Mouse (Mus musculus): ENCODE data around the gene Gsta4. TPM values are rescaled to one million over a fixed set of nuclear protein-coding genes. Genes with fewer than 3 reads are reported as not detected.
"Not testable (repeated sequence)": the region's sequence is repeated elsewhere in the genome, so short reads cannot be mapped to it uniquely, and the experiment has no call there.

Gsta4 gene
- polyA plus RNA-seq, 1 experiment: 323 TPM

DNA sequence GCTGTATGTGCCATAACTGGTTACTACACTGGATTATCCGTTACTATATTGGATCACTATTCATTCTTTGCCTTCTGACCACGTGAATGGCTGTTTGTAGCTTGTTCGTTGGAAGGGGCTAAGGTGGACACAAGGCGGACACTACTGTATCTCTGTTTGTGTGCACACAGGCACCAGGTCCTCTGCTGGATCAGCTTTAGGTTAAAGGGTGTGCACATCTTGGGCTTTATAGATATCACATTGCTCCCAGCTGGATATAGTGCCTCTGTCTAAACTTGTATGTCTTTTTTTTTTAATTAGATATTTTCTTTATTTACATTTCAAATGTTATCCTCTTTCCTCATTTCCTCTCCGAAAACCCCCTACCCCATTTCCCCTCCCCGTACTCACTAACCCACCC lies 17.1 kb upstream of the Gsta4 start:
- TF ChIP-seq CTCF (IDR thresholded peaks at IDR 0.05; ENCODE audit: low read depth, low read length) (no peak), EP300 (IDR thresholded peaks at IDR 0.05; ENCODE audit: insufficient read depth, low read depth, low read length) (no peak), POLR2A (IDR thresholded peaks at IDR 0.05; ENCODE audit: insufficient read depth, low read length) (no peak)
- Histone ChIP-seq H3K9me3 (replicated peaks; ENCODE audit: control insufficient read depth, insufficient read depth, low read length, poor library complexity, severe bottlenecking) (no peaks in the 10 kb centered on the region), H3K36me3 (ENCODE audit: control insufficient read depth, insufficient read depth, low read length, poor library complexity, severe bottlenecking) (0 out of 2 replicates have a peak, but pooled peaks cover 4% of the 10 kb centered on the region), H3K27me3 (ENCODE audit: control insufficient read depth, insufficient read depth, low read length, poor library complexity, severe bottlenecking) (no peaks in the 10 kb centered on the region), H3K4me3 (ENCODE audit: low read depth, low read length) (no peak overlapping the region), H3K27ac (ENCODE audit: insufficient read depth, low read length) (no peak overlapping the region), H3K4me1 (ENCODE audit: control insufficient read depth, insufficient read depth, low read length) (peaks cover 7% of the 10 kb centered on the region), H3K9ac (ENCODE audit: low read depth, poor library complexity, severe bottlenecking) (no peak overlapping the region)

DNA sequence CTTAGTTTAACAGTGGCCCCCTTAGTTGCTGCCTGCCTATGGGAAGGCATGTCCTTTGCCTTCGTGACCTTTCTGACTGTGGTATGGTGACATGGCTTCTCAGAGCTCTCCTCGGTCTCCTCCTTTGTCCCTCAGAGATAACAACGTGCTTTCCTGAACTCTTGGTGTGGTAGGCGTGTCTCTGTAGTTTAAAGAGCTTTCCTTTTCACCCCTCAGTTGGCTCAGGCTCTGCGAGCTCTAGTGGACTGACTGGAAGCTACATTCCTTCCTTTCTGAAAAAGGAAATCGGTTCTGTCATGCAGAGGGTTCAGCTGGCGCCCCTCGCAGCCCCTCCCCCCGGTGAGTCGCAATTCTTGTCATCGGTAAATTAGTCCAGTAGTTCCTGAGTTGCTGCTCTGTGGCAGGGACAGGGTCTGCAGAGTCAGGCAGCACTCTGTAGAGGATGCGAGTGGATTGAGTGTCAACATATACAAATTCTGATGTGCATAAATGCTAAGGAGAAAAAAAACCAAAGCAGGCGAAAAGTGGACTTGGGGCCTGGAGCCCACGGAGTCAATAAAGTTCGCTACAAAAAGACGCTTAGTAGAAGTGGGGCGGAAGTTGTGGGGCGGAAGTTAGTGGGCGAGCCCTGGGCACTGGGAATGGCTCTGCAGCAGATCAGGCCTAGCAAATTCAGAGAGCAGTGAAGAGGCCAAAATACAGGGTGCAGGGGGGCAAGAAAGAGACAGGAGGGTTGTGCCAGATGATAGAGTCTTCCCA lies 15.7 kb upstream of the Gsta4 start:
- Histone ChIP-seq H3K9ac (ENCODE audit: low read depth, poor library complexity, severe bottlenecking) (peak overlapping the region; percentile 24), H3K27ac (ENCODE audit: insufficient read depth, low read length) (peak overlapping the region; percentile 60), H3K4me1 (ENCODE audit: control insufficient read depth, insufficient read depth, low read length) (peaks cover 7% of the 10 kb centered on the region), H3K27me3 (ENCODE audit: control insufficient read depth, insufficient read depth, low read length, poor library complexity, severe bottlenecking) (no peaks in the 10 kb centered on the region), H3K9me3 (replicated peaks; ENCODE audit: control insufficient read depth, insufficient read depth, low read length, poor library complexity, severe bottlenecking) (no peaks in the 10 kb centered on the region), H3K4me3 (ENCODE audit: low read depth, low read length) (peak overlapping the region; percentile 65), H3K36me3 (ENCODE audit: control insufficient read depth, insufficient read depth, low read length, poor library complexity, severe bottlenecking) (no peaks in the 10 kb centered on the region)
- TF ChIP-seq CTCF (IDR thresholded peaks at IDR 0.05; ENCODE audit: low read depth, low read length) (no peak), EP300 (IDR thresholded peaks at IDR 0.05; ENCODE audit: insufficient read depth, low read depth, low read length) (0 out of 2 replicates have a peak, but pooled peaks have one; percentile 13)

DNA sequence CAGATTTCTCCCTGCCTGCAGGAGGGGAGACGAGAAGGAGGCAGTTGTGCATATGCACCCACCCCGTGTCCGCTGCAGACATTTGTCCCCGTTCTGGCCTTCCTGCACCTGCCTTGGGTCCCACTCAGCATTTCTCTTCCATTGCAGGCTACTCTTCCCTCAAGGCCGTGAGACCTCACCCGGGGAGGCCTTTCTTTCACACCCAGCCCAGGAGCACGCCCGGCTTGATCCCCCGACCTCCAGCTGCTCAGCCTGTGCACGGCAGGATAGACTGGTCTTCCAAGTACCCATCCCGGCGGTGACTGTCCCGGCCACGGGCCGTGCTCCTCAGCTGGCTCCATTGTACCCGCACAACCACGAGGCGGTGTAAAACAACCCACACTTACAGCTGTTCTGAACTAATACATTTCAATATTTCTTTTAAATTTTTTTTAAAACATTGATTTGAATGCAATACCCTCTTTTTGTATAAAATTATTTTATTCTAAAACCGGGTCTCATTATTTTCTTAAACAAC lies 15.1 kb upstream of the Gsta4 start:
- peak overlapping the region; percentile 60 for H3K27ac ChIP-seq (ENCODE audit: insufficient read depth, low read length)
- peaks cover 7% of the 10 kb centered on the region for H3K4me1 ChIP-seq (ENCODE audit: control insufficient read depth, insufficient read depth, low read length)
- TF ChIP-seq EP300 (IDR thresholded peaks at IDR 0.05; ENCODE audit: insufficient read depth, low read depth, low read length) (no peak), CTCF (IDR thresholded peaks at IDR 0.05; ENCODE audit: low read depth, low read length) (no peak), POLR2A (IDR thresholded peaks at IDR 0.05; ENCODE audit: insufficient read depth, low read length) (no peak)
- H3K36me3 ChIP-seq (ENCODE audit: control insufficient read depth, insufficient read depth, low read length, poor library complexity, severe bottlenecking): no peaks in the 10 kb centered on the region
- peak overlapping the region; percentile 24 for H3K9ac ChIP-seq (ENCODE audit: low read depth, poor library complexity, severe bottlenecking)
- H3K4me3 ChIP-seq (ENCODE audit: low read depth, low read length): peak overlapping the region; percentile 65
- no peaks in the 10 kb centered on the region for H3K9me3 ChIP-seq (replicated peaks; ENCODE audit: control insufficient read depth, insufficient read depth, low read length, poor library complexity, severe bottlenecking)
- no peaks in the 10 kb centered on the region for H3K27me3 ChIP-seq (ENCODE audit: control insufficient read depth, insufficient read depth, low read length, poor library complexity, severe bottlenecking)

DNA sequence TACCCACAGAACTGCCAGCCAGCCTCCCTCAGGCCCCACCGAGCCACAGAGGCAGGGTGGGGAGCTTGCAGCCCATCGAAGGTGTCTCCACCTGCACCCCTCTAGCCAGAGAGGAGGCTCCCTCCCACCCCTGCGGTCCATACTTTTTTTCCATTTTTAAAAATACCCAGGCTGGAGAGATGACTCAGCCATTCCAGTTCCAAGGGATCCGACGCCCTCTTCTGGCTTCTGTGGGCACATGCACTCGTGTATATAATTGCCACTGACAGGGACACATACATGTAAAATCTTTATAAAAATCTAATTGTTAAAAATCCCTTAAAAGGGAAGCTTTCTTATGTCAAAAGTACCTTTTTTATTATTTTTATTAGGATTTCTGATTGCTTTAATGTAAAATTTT lies 13.7 kb upstream of the Gsta4 start:
- peak; percentile 53 for TF ChIP-seq CTCF (IDR thresholded peaks at IDR 0.05; ENCODE audit: low read depth, low read length)
- TF ChIP-seq EP300 (IDR thresholded peaks at IDR 0.05; ENCODE audit: insufficient read depth, low read depth, low read length): no peak
- peak overlapping the region; percentile 28; the same call in 1 of the 2 replicates for H3K9ac ChIP-seq (ENCODE audit: low read depth, poor library complexity, severe bottlenecking)
- 0 out of 2 replicates have a peak overlapping the region, but pooled peaks have one; percentile 9 for H3K27ac ChIP-seq (ENCODE audit: insufficient read depth, low read length)
- no peaks in the 10 kb centered on the region for H3K27me3 ChIP-seq (ENCODE audit: control insufficient read depth, insufficient read depth, low read length, poor library complexity, severe bottlenecking)
- no peaks in the 10 kb centered on the region for H3K9me3 ChIP-seq (replicated peaks; ENCODE audit: control insufficient read depth, insufficient read depth, low read length, poor library complexity, severe bottlenecking)
- peaks cover 5% of the 10 kb centered on the region for H3K4me1 ChIP-seq (ENCODE audit: control insufficient read depth, insufficient read depth, low read length)
- no peaks in the 10 kb centered on the region for H3K36me3 ChIP-seq (ENCODE audit: control insufficient read depth, insufficient read depth, low read length, poor library complexity, severe bottlenecking)
- no peak overlapping the region for H3K4me3 ChIP-seq (ENCODE audit: low read depth, low read length)

DNA sequence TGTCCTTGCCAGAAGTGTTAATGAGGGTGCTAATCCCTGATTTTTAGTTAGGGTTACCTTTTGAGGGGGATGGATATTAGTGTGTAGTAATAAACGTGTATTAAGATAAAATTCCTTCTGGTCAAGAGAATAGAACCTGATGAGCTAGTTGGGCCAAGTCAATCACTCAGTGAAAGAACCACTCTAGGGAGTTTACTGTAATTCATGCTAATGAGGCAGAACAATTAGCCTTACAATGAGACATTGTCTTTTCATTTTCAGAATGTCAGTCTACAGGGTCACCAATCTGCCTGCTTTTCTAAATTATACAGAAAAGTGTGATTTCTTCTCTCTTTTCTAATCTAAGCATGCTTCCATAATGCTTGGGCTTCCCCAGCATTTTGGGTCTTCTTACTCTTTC lies 8.6 kb upstream of the Gsta4 start:
- Histone ChIP-seq H3K9me3 (replicated peaks; ENCODE audit: control insufficient read depth, insufficient read depth, low read length, poor library complexity, severe bottlenecking) (no peaks in the 10 kb centered on the region), H3K27me3 (ENCODE audit: control insufficient read depth, insufficient read depth, low read length, poor library complexity, severe bottlenecking) (no peaks in the 10 kb centered on the region), H3K36me3 (ENCODE audit: control insufficient read depth, insufficient read depth, low read length, poor library complexity, severe bottlenecking) (no peaks in the 10 kb centered on the region), H3K9ac (ENCODE audit: low read depth, poor library complexity, severe bottlenecking) (no peak overlapping the region), H3K27ac (ENCODE audit: insufficient read depth, low read length) (0 out of 2 replicates have a peak overlapping the region, but pooled peaks have one; percentile 24), H3K4me1 (ENCODE audit: control insufficient read depth, insufficient read depth, low read length) (peaks cover 1% of the 10 kb centered on the region), H3K4me3 (ENCODE audit: low read depth, low read length) (no peak overlapping the region)
- TF ChIP-seq POLR2A (IDR thresholded peaks at IDR 0.05; ENCODE audit: insufficient read depth, low read length): no peak

DNA sequence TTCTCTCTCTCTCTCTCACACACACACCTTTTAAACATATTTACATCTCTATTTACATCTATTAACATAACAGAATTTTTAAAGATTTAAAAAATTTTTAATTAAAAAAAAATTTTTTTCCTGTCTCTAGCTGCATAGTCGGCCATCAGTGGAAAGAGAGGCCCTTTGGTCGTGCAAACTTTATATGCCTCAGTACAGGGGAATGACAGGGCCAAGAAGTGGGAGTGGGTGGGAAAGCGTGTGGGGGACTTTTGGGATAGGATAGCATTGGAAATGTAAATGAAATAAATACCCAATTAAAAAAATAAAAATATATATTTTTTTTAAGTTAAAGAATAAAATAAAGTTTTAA lies 7.7 kb upstream of the Gsta4 start:
- H3K9me3 ChIP-seq (replicated peaks; ENCODE audit: control insufficient read depth, insufficient read depth, low read length, poor library complexity, severe bottlenecking); H3K4me3 ChIP-seq (ENCODE audit: low read depth, low read length); H3K27me3 ChIP-seq (ENCODE audit: control insufficient read depth, insufficient read depth, low read length, poor library complexity, severe bottlenecking); H3K36me3 ChIP-seq (ENCODE audit: control insufficient read depth, insufficient read depth, low read length, poor library complexity, severe bottlenecking); H3K4me1 ChIP-seq (ENCODE audit: control insufficient read depth, insufficient read depth, low read length); H3K9ac ChIP-seq (ENCODE audit: low read depth, poor library complexity, severe bottlenecking): not testable (repeated sequence)
- peak overlapping the region; percentile 83 for H3K27ac ChIP-seq (ENCODE audit: insufficient read depth, low read length)
